20 mouse cellular contexts compared by ENCODE assay signal in the genomic region with DNA sequence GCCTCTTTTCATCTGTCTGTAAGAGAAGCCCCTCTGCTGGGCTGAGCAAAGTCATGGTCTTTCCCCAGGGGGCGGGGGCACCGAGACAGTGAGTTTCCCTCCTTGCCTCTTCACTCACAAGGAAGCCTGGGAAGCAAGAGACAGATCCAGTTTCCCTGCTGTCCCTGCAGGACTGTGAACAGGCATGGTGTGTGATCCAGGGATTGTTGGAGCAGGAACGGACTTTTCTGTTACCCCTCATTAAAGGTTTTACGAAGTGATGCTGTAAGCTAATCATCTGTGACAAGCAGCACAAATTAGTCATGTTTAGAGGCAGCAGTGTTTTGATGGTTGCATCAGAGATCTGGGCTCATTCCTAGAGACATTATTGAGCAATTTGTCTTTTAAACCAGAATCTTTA.
DNase-seq lines count a peak whose midpoint lies in the region; ATAC-seq lines count a peak whose summit lies in the region.
"Had no signal": no experiment of that assay in that cellular context is flagged by ENCODE, and none has a peak within 500 bp of the region (broad histone marks: within the 10 kb centered on the region; RNA-seq: fewer than 3 reads in every experiment).

No protein-coding gene starts in this region.

- WGBS in kidney, embryonic 15.5 days, result 25% methylated on average over 4 of the region's 4 CpGs

- 0 out of 2 replicates have a peak, but pooled peaks cover 3% of the 10 kb centered on the region for H3K4me1 ChIP-seq in kidney, embryonic 15.5 days
- H3K4me1 ChIP-seq: heart, embryonic 12.5 days; liver, embryonic 13.5 days; midbrain, embryonic 13.5 days had no signal

- H3K9me3 ChIP-seq in kidney, embryonic 15.5 days (replicated peaks), result no peaks in the 10 kb centered on the region
- H3K9me3 ChIP-seq: liver, embryonic 13.5 days; midbrain, embryonic 13.5 days had no signal

- DNase-seq in kidney, postnatal 4 days, result no peak
- DNase-seq in 416B (ENCODE audit: low read depth) (peak; percentile 5), NIH3T3 (ENCODE audit: low read depth) (peak; percentile 63)
- peak; percentile 6 for DNase-seq in lung, postnatal 25 days (ENCODE audit: low spot score)
- DNase-seq in right cerebral cortex, postnatal 25 days, result no peak
- no peak for DNase-seq in urinary bladder, postnatal 4 days (ENCODE audit: low spot score in 2 of 2)
- DNase-seq: adrenal gland, postnatal 25 days; cerebellum, adult 11 months; cerebellum, postnatal 10 days; forebrain, postnatal 0 days; heart, postnatal 10 days; kidney, postnatal 10 days; liver, embryonic 13.5 days; lung, embryonic 14.5 days had no signal

- peak; percentile 73 for ATAC-seq in kidney, embryonic 15.5 days (replicated peaks; ENCODE audit: low FRiP score)
- ATAC-seq: forebrain, postnatal 0 days; hindbrain, postnatal 0 days; intestine, embryonic 16.5 days; midbrain, embryonic 13.5 days had no signal

- H3K9ac ChIP-seq in kidney, embryonic 15.5 days, result no peak overlapping the region
- H3K9ac ChIP-seq: forebrain, postnatal 0 days; heart, embryonic 12.5 days; limb, embryonic 13.5 days; liver, embryonic 13.5 days; lung, embryonic 14.5 days; midbrain, embryonic 13.5 days had no signal

- no peaks in the 10 kb centered on the region for H3K36me3 ChIP-seq in kidney, embryonic 15.5 days
- H3K36me3 ChIP-seq: heart, embryonic 12.5 days; limb, embryonic 13.5 days; liver, embryonic 13.5 days; midbrain, embryonic 13.5 days had no signal

- no peak overlapping the region for H3K4me2 ChIP-seq in kidney, embryonic 15.5 days
- H3K4me2 ChIP-seq: heart, embryonic 12.5 days; limb, embryonic 13.5 days; liver, embryonic 13.5 days; lung, embryonic 14.5 days; midbrain, embryonic 13.5 days had no signal

- no peak overlapping the region for H3K27ac ChIP-seq in kidney, embryonic 15.5 days
- H3K27ac ChIP-seq: hindbrain, postnatal 0 days; limb, embryonic 13.5 days; liver, embryonic 13.5 days; midbrain, embryonic 13.5 days had no signal

- no peaks in the 10 kb centered on the region for H3K27me3 ChIP-seq in kidney, embryonic 15.5 days
- H3K27me3 ChIP-seq: heart, embryonic 12.5 days; limb, embryonic 13.5 days; liver, embryonic 13.5 days; midbrain, embryonic 13.5 days had no signal

- H3K4me3 ChIP-seq in kidney, embryonic 15.5 days (replicated peaks), result no peak overlapping the region
- H3K4me3 ChIP-seq: heart, embryonic 12.5 days; limb, embryonic 13.5 days; liver, embryonic 13.5 days; midbrain, embryonic 13.5 days had no signal

Comparison
In these comparisons a context has a peak if more than half of its experiments do, and no peak if none do; other contexts are left out.
1. DNase-seq: peak in 416B (single experiment), NIH3T3 (single experiment) and lung, postnatal 25 days (single experiment); none in kidney, postnatal 4 days (0 of 2), right cerebral cortex, postnatal 25 days (single experiment) and urinary bladder, postnatal 4 days (0 of 2).